Mouse (Mus musculus): ENCODE measurements around the gene Samd14. TPM values are rescaled to one million over a fixed set of nuclear protein-coding genes. Genes with fewer than 3 reads are reported as not detected.

Samd14 gene
- polyA plus RNA-seq, 1 experiment = 14.2 TPM

GRCm38 (mm10) chr11:95069226-95069957 is 59.7 kb downstream of the Samd14 start:
- TF ChIP-seq POLR2A (IDR thresholded peaks at IDR 0.05; ENCODE audit: low read depth, low read length) = no peak
- no peak for TF ChIP-seq CTCF (IDR thresholded peaks at IDR 0.05; ENCODE audit: borderline replicate concordance, insufficient read depth, low read length)

GRCm38 (mm10) chr11:95070140-95071107 is 60.7 kb downstream of the Samd14 start:
- Histone ChIP-seq H3K4me1 (ENCODE audit: control insufficient read depth, insufficient read depth, low read length) (no peaks in the 10 kb centered on the region; the same call in 1 of the 2 replicates), H3K27ac (ENCODE audit: insufficient read depth, low read length) (no peak overlapping the region), H3K4me3 (ENCODE audit: insufficient read depth, low read length) (no peak overlapping the region)
- no peak for TF ChIP-seq CTCF (IDR thresholded peaks at IDR 0.05; ENCODE audit: borderline replicate concordance, insufficient read depth, low read length)
- no peak for TF ChIP-seq POLR2A (IDR thresholded peaks at IDR 0.05; ENCODE audit: low read depth, low read length)

More at GRCm38 (mm10) chr11:95069226-95069957, 59.7 kb downstream of the Samd14 start:
- Histone ChIP-seq H3K4me3 (ENCODE audit: insufficient read depth, low read length) (no peak overlapping the region), H3K27ac (ENCODE audit: insufficient read depth, low read length) (no peak overlapping the region), H3K4me1 (ENCODE audit: control insufficient read depth, insufficient read depth, low read length) (no peaks in the 10 kb centered on the region)

GRCm38 (mm10) chr11:95071266-95071665 is 61.6 kb downstream of the Samd14 start:
- H3K27ac ChIP-seq (ENCODE audit: insufficient read depth, low read length) = no peak overlapping the region

GRCm38 (mm10) chr11:95072136-95072535 is 62.5 kb downstream of the Samd14 start:
- TF ChIP-seq POLR2A (IDR thresholded peaks at IDR 0.05; ENCODE audit: low read depth, low read length) = no peak
- TF ChIP-seq CTCF (IDR thresholded peaks at IDR 0.05; ENCODE audit: borderline replicate concordance, insufficient read depth, low read length) = no peak
- no peak overlapping the region for H3K27ac ChIP-seq (ENCODE audit: insufficient read depth, low read length)
- no peaks in the 10 kb centered on the region; the same call in 1 of the 2 replicates for H3K4me1 ChIP-seq (ENCODE audit: control insufficient read depth, insufficient read depth, low read length)

More at GRCm38 (mm10) chr11:95071266-95071665, 61.6 kb downstream of the Samd14 start:
- no peaks in the 10 kb centered on the region; the same call in 1 of the 2 replicates for H3K4me1 ChIP-seq (ENCODE audit: control insufficient read depth, insufficient read depth, low read length)
- no peak overlapping the region for H3K4me3 ChIP-seq (ENCODE audit: insufficient read depth, low read length)
- TF ChIP-seq CTCF (IDR thresholded peaks at IDR 0.05; ENCODE audit: borderline replicate concordance, insufficient read depth, low read length) (no peak), POLR2A (IDR thresholded peaks at IDR 0.05; ENCODE audit: low read depth, low read length) (no peak)

GRCm38 (mm10) chr11:95072804-95073203 is 63.1 kb downstream of the Samd14 start:
- H3K4me1 ChIP-seq (ENCODE audit: control insufficient read depth, insufficient read depth, low read length) = no peaks in the 10 kb centered on the region; the same call in 1 of the 2 replicates
- no peak overlapping the region for H3K27ac ChIP-seq (ENCODE audit: insufficient read depth, low read length)
- H3K4me3 ChIP-seq (ENCODE audit: insufficient read depth, low read length) = no peak overlapping the region
- TF ChIP-seq CTCF (IDR thresholded peaks at IDR 0.05; ENCODE audit: borderline replicate concordance, insufficient read depth, low read length) (no peak), POLR2A (IDR thresholded peaks at IDR 0.05; ENCODE audit: low read depth, low read length) (no peak)

More at GRCm38 (mm10) chr11:95072136-95072535, 62.5 kb downstream of the Samd14 start:
- no peak overlapping the region for H3K4me3 ChIP-seq (ENCODE audit: insufficient read depth, low read length)

GRCm38 (mm10) chr11:95073835-95074234 is 64.2 kb downstream of the Samd14 start:
- no peak for TF ChIP-seq POLR2A (IDR thresholded peaks at IDR 0.05; ENCODE audit: low read depth, low read length)
- TF ChIP-seq CTCF (IDR thresholded peaks at IDR 0.05; ENCODE audit: borderline replicate concordance, insufficient read depth, low read length) = no peak
- H3K4me1 ChIP-seq (ENCODE audit: control insufficient read depth, insufficient read depth, low read length) = no peaks in the 10 kb centered on the region; the same call in 1 of the 2 replicates

GRCm38 (mm10) chr11:95074694-95075093 is 65.0 kb downstream of the Samd14 start:
- TF ChIP-seq CTCF (IDR thresholded peaks at IDR 0.05; ENCODE audit: borderline replicate concordance, insufficient read depth, low read length) (no peak), POLR2A (IDR thresholded peaks at IDR 0.05; ENCODE audit: low read depth, low read length) (no peak)
- no peak overlapping the region for H3K27ac ChIP-seq (ENCODE audit: insufficient read depth, low read length)
- H3K4me3 ChIP-seq (ENCODE audit: insufficient read depth, low read length) = peak overlapping the region; percentile 71; the same call in 1 of the 2 replicates
- no peaks in the 10 kb centered on the region; the same call in 1 of the 2 replicates for H3K4me1 ChIP-seq (ENCODE audit: control insufficient read depth, insufficient read depth, low read length)

More at GRCm38 (mm10) chr11:95073835-95074234, 64.2 kb downstream of the Samd14 start:
- Histone ChIP-seq H3K27ac (ENCODE audit: insufficient read depth, low read length) (no peak overlapping the region), H3K4me3 (ENCODE audit: insufficient read depth, low read length) (no peak overlapping the region)

- Histone ChIP-seq H3K4me1 (ENCODE audit: control insufficient read depth, insufficient read depth, low read length) (no peaks in the 10 kb centered on the region; the same call in 1 of the 2 replicates), H3K27ac (ENCODE audit: insufficient read depth, low read length) (no peak overlapping the region), H3K4me3 (ENCODE audit: insufficient read depth, low read length) (peak overlapping the region; percentile 71)
- TF ChIP-seq POLR2A (IDR thresholded peaks at IDR 0.05; ENCODE audit: low read depth, low read length) (no peak), CTCF (IDR thresholded peaks at IDR 0.05; ENCODE audit: borderline replicate concordance, insufficient read depth, low read length) (no peak)
Observed at GRCm38 (mm10) chr11:95075197-95076040, 65.7 kb downstream of the Samd14 start.

Other genes with a start within 250 kb of the Samd14 start
- gene Tmem92, start 227.2 kb upstream of the Samd14 start, polyA plus RNA-seq (2011; ENCODE audit: insufficient read length, low read depth, missing spikeins) = not detected in 2 replicates
- gene Col1a1, start 73.7 kb upstream of the Samd14 start, polyA plus RNA-seq (2011; ENCODE audit: insufficient read length, low read depth, missing spikeins) = 6,098 and 7,850 TPM in 2 replicates
- not detected in 2 replicates for gene Hils1, start 42.3 kb upstream of the Samd14 start, polyA plus RNA-seq (2011; ENCODE audit: insufficient read length, low read depth, missing spikeins)
- gene Sgca, start 33.6 kb upstream of the Samd14 start, polyA plus RNA-seq (2011; ENCODE audit: insufficient read length, low read depth, missing spikeins) = not detected in 2 replicates
- 44.3 and 61.7 TPM in 2 replicates for gene Ppp1r9b, start 18.8 kb upstream of the Samd14 start, polyA plus RNA-seq (2011; ENCODE audit: insufficient read length, low read depth, missing spikeins)
- 8.6 and 10.0 TPM in 2 replicates for gene Pdk2, start 31.5 kb downstream of the Samd14 start, polyA plus RNA-seq (2011; ENCODE audit: insufficient read length, low read depth, missing spikeins)
- gene Itga3, start 66.9 kb downstream of the Samd14 start, polyA plus RNA-seq (2011; ENCODE audit: insufficient read length, low read depth, missing spikeins) = 6.9 and 12.8 TPM in 2 replicates
- 0.19 TPM in 1 of 2 replicates, not detected in the other for gene Dlx3, start 110.2 kb downstream of the Samd14 start, polyA plus RNA-seq (2011; ENCODE audit: insufficient read length, low read depth, missing spikeins)
- not detected in 2 replicates for gene Dlx4, start 136.4 kb downstream of the Samd14 start, polyA plus RNA-seq (2011; ENCODE audit: insufficient read length, low read depth, missing spikeins)

Data from embryonic fibroblast, embryonic 13.5 days (primary cell).